Mouse (Mus musculus): ENCODE results near the gene Ldhal6b. TPM values are rescaled to one million over a fixed set of nuclear protein-coding genes. Genes with fewer than 3 reads are reported as not detected.

The Ldhal6b gene
- polyA plus RNA-seq, 1 experiment from 2014 or later: not detected

- no peak for ATAC-seq (ENCODE audit: borderline replicate concordance, extremely low read depth, low FRiP score, low TSS enrichment)
- 84% methylated on average over 4 of the region's 4 CpGs for WGBS
- 0 out of 2 replicates have a peak, but pooled peaks cover 4% of the 10 kb centered on the region for H3K4me1 ChIP-seq
- peaks cover 6% of the 10 kb centered on the region; the same call in 1 of the 2 replicates for H3K27me3 ChIP-seq
- no peak overlapping the region for H3K27ac ChIP-seq
- no peak overlapping the region for H3K4me3 ChIP-seq
- no peak overlapping the region for H3K9ac ChIP-seq
- H3K36me3 ChIP-seq: peaks cover 7% of the 10 kb centered on the region
- no peaks in the 10 kb centered on the region for H3K9me3 ChIP-seq
- H3K4me2 ChIP-seq: no peak overlapping the region
These were observed 8.2 kb downstream of the Ldhal6b start for GRCm38 (mm10) chr17:5410336-5410735.

GRCm38 (mm10) chr17:5407030-5407429, 11.5 kb downstream of the Ldhal6b start:
- H3K4me1 ChIP-seq: peaks cover 12% of the 10 kb centered on the region
- peak overlapping the region; percentile 10; the same call in 1 of the 2 replicates for H3K4me2 ChIP-seq
- H3K9ac ChIP-seq: no peak overlapping the region
- peaks cover 7% of the 10 kb centered on the region for H3K36me3 ChIP-seq
- 43% methylated on average over 6 of the region's 6 CpGs for WGBS
- no peaks in the 10 kb centered on the region for H3K9me3 ChIP-seq
- H3K4me3 ChIP-seq: no peak overlapping the region
- peaks cover 27% of the 10 kb centered on the region for H3K27me3 ChIP-seq
- ATAC-seq (ENCODE audit: borderline replicate concordance, extremely low read depth, low FRiP score, low TSS enrichment): no peak
- H3K27ac ChIP-seq: no peak overlapping the region

DNA sequence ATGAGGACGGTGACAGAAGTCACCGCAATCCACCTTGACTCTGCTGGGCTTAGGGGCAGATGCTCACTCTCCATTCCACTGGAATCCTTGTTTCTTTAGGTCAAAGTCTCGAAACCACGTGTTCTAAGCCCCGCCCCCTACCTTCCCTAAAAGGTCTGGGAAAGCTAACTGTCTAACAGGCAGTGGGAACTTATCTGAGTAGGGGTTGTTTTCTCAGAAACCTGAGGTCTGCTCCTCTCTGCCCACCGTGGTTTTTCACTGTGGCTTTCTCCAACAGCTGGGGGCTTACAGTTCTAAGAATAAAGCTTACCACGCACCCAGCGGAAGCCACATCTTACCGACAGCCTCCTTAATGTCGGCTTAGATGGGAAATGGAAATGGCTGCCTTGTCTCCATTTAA, 12.0 kb downstream of the Ldhal6b start:
- Histone ChIP-seq H3K36me3 (peaks cover 7% of the 10 kb centered on the region), H3K4me3 (no peak overlapping the region), H3K27me3 (peaks cover 27% of the 10 kb centered on the region), H3K9ac (no peak overlapping the region), H3K4me1 (peaks cover 14% of the 10 kb centered on the region), H3K27ac (no peak overlapping the region), H3K4me2 (peak overlapping the region; percentile 10; the same call in 1 of the 2 replicates), H3K9me3 (no peaks in the 10 kb centered on the region)
- no peak for ATAC-seq (ENCODE audit: borderline replicate concordance, extremely low read depth, low FRiP score, low TSS enrichment)
- 33% methylated on average over 10 of the region's 10 CpGs for WGBS

DNA sequence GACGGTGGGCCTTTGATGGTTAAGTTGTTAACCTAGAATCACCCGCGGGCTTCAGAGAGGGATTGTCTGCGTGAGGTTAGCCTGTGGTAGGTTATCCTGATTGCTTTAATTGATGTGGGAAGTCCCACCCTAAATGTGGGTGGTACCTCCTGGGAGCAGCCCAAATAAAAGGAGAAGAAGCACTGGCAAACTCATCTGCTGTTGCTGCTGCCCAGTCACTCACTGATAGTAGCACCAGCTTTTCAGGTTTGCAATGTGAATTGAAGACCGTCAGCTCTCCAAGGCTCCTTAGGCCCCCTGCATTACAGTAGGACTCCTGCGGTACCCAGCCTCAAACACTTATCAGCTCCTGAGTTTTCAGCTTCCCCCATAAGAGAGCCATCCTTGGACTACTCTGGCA, 14.7 kb downstream of the Ldhal6b start:
- ATAC-seq (ENCODE audit: borderline replicate concordance, extremely low read depth, low FRiP score, low TSS enrichment): no peak
- Histone ChIP-seq H3K4me3 (no peak overlapping the region), H3K9ac (no peak overlapping the region), H3K9me3 (no peaks in the 10 kb centered on the region), H3K27ac (no peak overlapping the region), H3K4me2 (no peak overlapping the region), H3K27me3 (peaks cover 27% of the 10 kb centered on the region), H3K4me1 (peaks cover 14% of the 10 kb centered on the region), H3K36me3 (no peaks in the 10 kb centered on the region)
- WGBS: 78% methylated on average over 6 of the region's 6 CpGs

DNA sequence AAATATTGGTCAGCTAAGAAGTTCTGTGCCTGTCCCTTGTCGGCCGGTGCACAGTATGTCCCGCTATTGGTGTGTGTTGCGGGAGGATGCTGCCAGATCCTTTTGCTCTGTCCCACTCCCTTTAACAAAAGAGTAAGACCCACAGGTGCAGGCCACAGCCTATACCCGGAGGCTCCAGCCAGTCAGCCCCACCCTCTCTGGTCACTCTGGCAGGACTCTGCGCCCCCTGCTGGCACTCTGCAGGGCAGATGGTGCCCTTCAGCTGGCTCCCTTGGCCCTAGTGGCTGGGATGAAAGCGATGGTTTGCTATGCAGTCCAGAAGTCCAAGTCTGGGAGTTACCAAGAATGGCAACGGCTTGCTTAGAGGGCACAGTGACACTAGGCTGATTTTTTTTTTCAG, 15.9 kb downstream of the Ldhal6b start:
- Histone ChIP-seq H3K4me1 (peaks cover 14% of the 10 kb centered on the region), H3K4me2 (peak overlapping the region; percentile 38; the same call in 1 of the 2 replicates), H3K4me3 (no peak overlapping the region), H3K27me3 (peaks cover 30% of the 10 kb centered on the region), H3K9me3 (no peaks in the 10 kb centered on the region), H3K27ac (no peak overlapping the region), H3K36me3 (no peaks in the 10 kb centered on the region), H3K9ac (no peak overlapping the region)
- peak; percentile 80 for ATAC-seq (ENCODE audit: borderline replicate concordance, extremely low read depth, low FRiP score, low TSS enrichment)
- 36% methylated on average over 8 of the region's 8 CpGs for WGBS

- 11% methylated on average over 9 of the region's 9 CpGs for WGBS
- ATAC-seq (ENCODE audit: borderline replicate concordance, extremely low read depth, low FRiP score, low TSS enrichment): peak; percentile 68
These were observed 16.5 kb downstream of the Ldhal6b start for GRCm38 (mm10) chr17:5402069-5402468.

DNA sequence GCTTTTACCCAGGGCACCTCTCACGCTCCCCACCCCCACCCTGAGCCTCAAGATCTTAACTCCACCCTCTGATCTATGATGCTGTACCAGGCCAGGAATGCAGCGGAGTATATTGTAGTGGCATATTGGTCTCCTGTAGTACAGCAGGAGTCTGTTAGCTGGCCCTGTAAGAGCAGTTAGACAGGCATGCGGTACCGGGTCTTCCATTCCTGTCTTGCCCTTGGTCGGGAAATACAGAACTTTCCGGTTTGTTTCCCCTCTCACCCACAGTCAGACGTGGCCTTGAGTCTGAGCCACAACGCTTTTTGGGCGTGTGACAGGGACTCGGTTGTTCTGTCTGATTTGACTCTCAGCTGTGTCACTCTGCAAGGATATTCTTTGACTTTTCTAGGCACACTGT, 17.3 kb downstream of the Ldhal6b start:
- no peak overlapping the region for H3K4me2 ChIP-seq
- H3K9me3 ChIP-seq: no peaks in the 10 kb centered on the region
- peaks cover 30% of the 10 kb centered on the region for H3K27me3 ChIP-seq
- H3K4me1 ChIP-seq: peaks cover 14% of the 10 kb centered on the region
- H3K4me3 ChIP-seq: no peak overlapping the region
- H3K27ac ChIP-seq: no peak overlapping the region
- no peaks in the 10 kb centered on the region for H3K36me3 ChIP-seq
- WGBS: 85% methylated on average over 10 of the region's 10 CpGs
- ATAC-seq (ENCODE audit: borderline replicate concordance, extremely low read depth, low FRiP score, low TSS enrichment): no peak
- H3K9ac ChIP-seq: no peak overlapping the region

More at GRCm38 (mm10) chr17:5402069-5402468, 16.5 kb downstream of the Ldhal6b start:
- Histone ChIP-seq H3K9me3 (no peaks in the 10 kb centered on the region), H3K9ac (no peak overlapping the region), H3K36me3 (no peaks in the 10 kb centered on the region), H3K27ac (no peak overlapping the region), H3K4me2 (peak overlapping the region; percentile 38), H3K4me3 (no peak overlapping the region), H3K27me3 (peaks cover 30% of the 10 kb centered on the region), H3K4me1 (peaks cover 13% of the 10 kb centered on the region)

- ATAC-seq (ENCODE audit: borderline replicate concordance, extremely low read depth, low FRiP score, low TSS enrichment): no peak
These were observed 18.0 kb downstream of the Ldhal6b start for GRCm38 (mm10) chr17:5400435-5401090.

GRCm38 (mm10) chr17:5397148-5398007, 21.2 kb downstream of the Ldhal6b start:
- no peak overlapping the region for H3K27ac ChIP-seq
- no peaks in the 10 kb centered on the region for H3K36me3 ChIP-seq
- H3K9me3 ChIP-seq: no peaks in the 10 kb centered on the region
- 27% methylated on average over 33 of the region's 33 CpGs for WGBS
- H3K4me1 ChIP-seq: peaks cover 8% of the 10 kb centered on the region
- no peak overlapping the region for H3K4me2 ChIP-seq
- no peak overlapping the region for H3K9ac ChIP-seq
- no peak overlapping the region for H3K4me3 ChIP-seq
- H3K27me3 ChIP-seq: peaks cover 3% of the 10 kb centered on the region; the same call in 1 of the 2 replicates
- peak; percentile 78 for ATAC-seq (ENCODE audit: borderline replicate concordance, extremely low read depth, low FRiP score, low TSS enrichment)

More at GRCm38 (mm10) chr17:5400435-5401090, 18.0 kb downstream of the Ldhal6b start:
- Histone ChIP-seq H3K9ac (no peak overlapping the region), H3K27ac (no peak overlapping the region), H3K4me2 (no peak overlapping the region), H3K4me3 (no peak overlapping the region), H3K36me3 (no peaks in the 10 kb centered on the region), H3K4me1 (peaks cover 14% of the 10 kb centered on the region), H3K9me3 (no peaks in the 10 kb centered on the region), H3K27me3 (peaks cover 26% of the 10 kb centered on the region)
- WGBS: 60% methylated on average over 14 of the region's 14 CpGs

DNA sequence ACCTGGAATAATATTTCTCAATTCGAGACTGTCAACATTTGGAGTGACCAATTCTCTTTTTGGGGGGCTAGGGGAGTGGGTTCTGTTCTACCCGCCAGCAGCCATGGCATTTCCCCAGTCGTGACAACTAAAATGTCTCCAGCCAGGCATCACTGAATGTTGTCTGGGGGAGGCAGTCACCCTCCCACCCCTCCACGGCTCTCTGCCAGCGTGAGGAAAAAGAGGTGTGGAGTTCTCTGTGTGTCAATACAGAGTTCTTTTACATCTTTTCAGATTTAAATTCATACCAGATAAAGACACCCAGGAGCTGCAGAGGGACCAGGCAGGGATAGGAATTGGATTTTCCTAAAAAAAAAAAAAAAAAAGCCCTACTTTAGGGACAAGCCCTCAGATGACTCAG, 22.4 kb downstream of the Ldhal6b start:
- Histone ChIP-seq H3K9ac (no peak overlapping the region), H3K27me3 (peaks cover 3% of the 10 kb centered on the region; the same call in 1 of the 2 replicates), H3K9me3 (no peaks in the 10 kb centered on the region), H3K36me3 (no peaks in the 10 kb centered on the region), H3K4me2 (no peak overlapping the region), H3K4me3 (no peak overlapping the region), H3K4me1 (0 out of 2 replicates have a peak, but pooled peaks cover 4% of the 10 kb centered on the region), H3K27ac (no peak overlapping the region)
- no peak for ATAC-seq (ENCODE audit: borderline replicate concordance, extremely low read depth, low FRiP score, low TSS enrichment)
- WGBS: 77% methylated on average over 5 of the region's 5 CpGs

DNA sequence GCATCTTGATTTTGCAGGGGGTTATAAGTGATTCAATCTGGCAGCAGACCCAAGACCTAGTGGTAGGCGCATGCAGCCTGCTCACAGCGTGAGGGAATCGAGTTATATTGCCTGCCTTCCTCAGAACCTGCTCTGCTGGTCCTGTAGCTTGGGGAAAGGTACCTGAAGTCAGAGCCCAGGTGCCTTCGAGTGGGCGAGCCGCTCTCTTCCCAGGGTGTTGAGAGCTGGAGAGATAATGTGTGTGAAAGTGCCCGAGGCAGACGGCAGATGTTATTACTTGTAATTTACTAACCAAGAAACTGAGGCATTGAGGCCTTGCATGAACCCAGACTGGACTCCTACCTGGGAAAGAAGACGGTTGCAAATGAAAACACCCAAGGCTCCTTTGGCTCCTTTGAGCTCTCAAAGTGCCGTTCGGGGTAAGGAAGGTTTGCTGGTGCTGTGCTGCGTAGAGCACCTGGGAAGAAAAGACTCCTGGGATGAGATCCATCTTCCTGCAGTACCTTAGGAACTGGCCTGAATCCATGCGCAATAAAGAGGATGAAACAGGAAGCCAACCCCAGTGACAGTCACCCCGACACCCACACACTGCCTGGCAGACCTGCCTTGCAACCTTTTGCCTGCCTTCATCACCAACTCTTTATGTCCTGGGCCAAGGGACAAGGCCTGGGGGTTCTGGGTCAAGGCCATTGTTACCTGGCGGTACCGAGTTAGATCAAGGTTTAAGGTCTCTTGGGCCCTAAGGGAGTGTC, 22.9 kb downstream of the Ldhal6b start:
- no peak for ATAC-seq (ENCODE audit: borderline replicate concordance, extremely low read depth, low FRiP score, low TSS enrichment)
- Histone ChIP-seq H3K36me3 (no peaks in the 10 kb centered on the region), H3K27ac (no peak overlapping the region), H3K27me3 (peaks cover 3% of the 10 kb centered on the region; the same call in 1 of the 2 replicates), H3K4me3 (no peak overlapping the region), H3K4me1 (0 out of 2 replicates have a peak, but pooled peaks cover 4% of the 10 kb centered on the region), H3K4me2 (no peak overlapping the region), H3K9ac (no peak overlapping the region), H3K9me3 (no peaks in the 10 kb centered on the region)
- WGBS: 76% methylated on average over 16 of the region's 16 CpGs

All from lung, embryonic 15.5 days (tissue).